Mouse (Mus musculus): ENCODE data around the gene 1110032A03Rik. TPM values are rescaled to one million over a fixed set of nuclear protein-coding genes. Genes with fewer than 3 reads are reported as not detected.

Gene 1110032A03Rik
- polyA plus RNA-seq (2012; rRNA removed), result 46.5 and 50.1 TPM in 2 replicates

DNA sequence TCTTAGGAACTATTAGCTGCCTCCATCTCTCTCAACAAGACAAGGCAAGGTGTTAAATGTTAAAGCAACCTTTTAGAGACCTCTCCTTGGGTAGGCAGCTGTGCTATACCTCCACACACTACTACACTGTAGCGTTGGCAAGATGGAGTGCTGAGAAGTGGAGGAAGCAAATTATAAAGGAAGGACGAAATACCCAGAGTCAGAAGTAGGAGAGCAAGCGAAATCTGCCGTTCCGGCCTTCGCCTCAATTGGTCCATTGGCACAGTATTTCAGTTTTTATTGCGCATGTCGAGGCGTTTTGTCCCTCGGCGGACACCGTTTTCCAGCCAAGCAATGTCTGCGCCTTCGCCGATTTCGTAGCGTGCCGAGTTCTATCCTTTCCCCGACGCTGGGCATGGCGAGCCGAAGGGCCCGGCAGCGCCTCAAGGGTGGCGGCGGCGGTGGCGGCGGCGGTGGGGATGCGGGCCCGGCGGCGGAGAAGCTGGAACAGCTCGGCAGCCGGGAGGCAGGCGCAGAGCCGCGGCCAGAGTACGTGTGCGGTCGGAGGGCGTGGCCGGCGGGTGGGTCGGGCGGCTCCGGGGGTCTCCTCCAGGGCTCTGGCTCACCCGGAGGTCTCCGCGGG lies at the start of gene 1110032A03Rik, which contains the start of gene Alg9:
Gene 1110032A03Rik (minus strand): TSS at position 530 of the 622 bp plus-strand sequence.
Gene Alg9 (plus strand): TSS at position 29 of the 622 bp plus-strand sequence.
- no peak for TF ChIP-seq CTCF (IDR thresholded peaks at IDR 0.05; ENCODE audit: borderline replicate concordance, extremely low read depth, insufficient read depth, insufficient read length)
- TF ChIP-seq POLR2A (IDR thresholded peaks at IDR 0.05; ENCODE audit: borderline replicate concordance, extremely low read depth, insufficient read depth, insufficient read length, poor library complexity, severe bottlenecking), result 0 out of 2 replicates have a peak, but pooled peaks have one; percentile 28
- peak; percentile 95 for DNase-seq (ENCODE audit: low read depth)

DNA sequence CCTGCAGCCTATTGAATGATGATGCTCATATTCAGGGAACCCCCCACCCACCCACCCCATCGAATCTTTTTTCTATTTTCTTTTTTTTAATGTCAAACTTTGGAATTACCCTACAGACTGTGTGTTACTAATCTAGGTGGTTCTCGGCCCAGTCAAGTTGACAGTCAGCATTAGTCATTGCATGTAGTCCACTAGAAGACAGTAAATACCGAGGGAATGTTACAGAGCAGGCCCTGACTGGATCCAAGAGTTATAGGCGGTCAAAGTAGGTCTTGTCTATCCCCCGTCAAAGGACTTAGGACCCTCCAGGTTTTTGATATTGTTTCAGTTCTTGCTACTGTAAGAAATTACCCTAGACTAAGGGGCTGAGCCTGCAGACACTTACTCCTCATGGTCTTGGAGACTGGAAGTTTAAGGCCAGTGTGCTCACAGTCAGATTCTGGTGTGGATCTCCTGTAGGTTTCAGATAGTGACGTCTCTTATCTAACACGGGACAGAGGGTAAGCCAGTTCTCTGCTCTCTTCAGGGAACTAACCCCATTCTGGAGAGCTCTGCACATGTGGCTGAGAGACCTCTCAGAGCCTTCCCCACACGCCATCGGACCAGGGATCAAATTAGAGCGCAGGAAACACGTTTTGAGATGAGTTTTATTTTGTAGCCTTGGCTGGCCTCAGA lies 48.6 kb upstream of the 1110032A03Rik start:
- no peak for DNase-seq (ENCODE audit: low read depth)
- no peak for TF ChIP-seq POLR2A (IDR thresholded peaks at IDR 0.05; ENCODE audit: borderline replicate concordance, extremely low read depth, insufficient read depth, insufficient read length, poor library complexity, severe bottlenecking)
- no peak for TF ChIP-seq CTCF (IDR thresholded peaks at IDR 0.05; ENCODE audit: borderline replicate concordance, extremely low read depth, insufficient read depth, insufficient read length)

DNA sequence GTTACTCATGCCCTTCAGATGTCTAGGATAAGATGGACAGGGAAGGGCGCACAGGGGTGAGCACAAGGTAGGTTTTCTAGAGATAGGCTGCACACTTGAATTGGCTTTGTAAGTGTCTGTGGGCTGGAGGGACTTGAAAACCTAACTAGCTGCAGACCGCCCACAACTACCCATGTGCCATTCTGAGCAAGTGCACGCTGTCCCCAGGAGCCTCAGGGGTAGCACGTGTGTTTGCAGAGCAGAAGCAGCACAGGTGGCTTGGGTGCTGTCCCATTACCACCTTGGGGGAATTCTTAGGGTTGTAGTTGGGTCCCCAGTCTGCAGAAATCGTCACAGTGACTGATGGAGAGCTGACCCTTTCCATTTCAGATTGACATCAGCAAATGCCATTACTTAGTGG lies 46.9 kb upstream of the 1110032A03Rik start:
- DNase-seq (ENCODE audit: low read depth), result no peak
- TF ChIP-seq CTCF (IDR thresholded peaks at IDR 0.05; ENCODE audit: borderline replicate concordance, extremely low read depth, insufficient read depth, insufficient read length) (no peak), POLR2A (IDR thresholded peaks at IDR 0.05; ENCODE audit: borderline replicate concordance, extremely low read depth, insufficient read depth, insufficient read length, poor library complexity, severe bottlenecking) (no peak)

DNA sequence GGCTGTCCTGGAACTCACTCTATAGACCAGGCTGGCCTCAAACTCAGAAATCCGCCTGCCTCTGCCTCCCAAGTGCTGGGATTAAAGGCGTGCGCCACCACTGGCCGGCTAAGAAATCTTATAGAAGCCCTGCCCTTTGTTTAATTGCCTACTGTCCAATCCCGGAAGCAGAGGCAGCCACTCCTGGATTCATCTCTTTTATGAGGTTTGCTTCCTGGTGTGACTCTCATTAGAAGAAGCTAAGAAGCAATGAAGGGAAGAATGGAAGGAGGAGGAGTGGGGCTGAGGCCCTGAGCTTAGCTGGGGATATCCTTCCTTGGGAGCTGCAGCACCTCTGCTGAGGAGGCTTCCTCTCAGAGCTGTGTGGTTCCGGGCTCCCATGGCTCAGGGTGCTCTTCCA lies 46.3 kb upstream of the 1110032A03Rik start:
- no peak for DNase-seq (ENCODE audit: low read depth)
- no peak for TF ChIP-seq POLR2A (IDR thresholded peaks at IDR 0.05; ENCODE audit: borderline replicate concordance, extremely low read depth, insufficient read depth, insufficient read length, poor library complexity, severe bottlenecking)
- TF ChIP-seq CTCF (IDR thresholded peaks at IDR 0.05; ENCODE audit: borderline replicate concordance, extremely low read depth, insufficient read depth, insufficient read length), result no peak

DNA sequence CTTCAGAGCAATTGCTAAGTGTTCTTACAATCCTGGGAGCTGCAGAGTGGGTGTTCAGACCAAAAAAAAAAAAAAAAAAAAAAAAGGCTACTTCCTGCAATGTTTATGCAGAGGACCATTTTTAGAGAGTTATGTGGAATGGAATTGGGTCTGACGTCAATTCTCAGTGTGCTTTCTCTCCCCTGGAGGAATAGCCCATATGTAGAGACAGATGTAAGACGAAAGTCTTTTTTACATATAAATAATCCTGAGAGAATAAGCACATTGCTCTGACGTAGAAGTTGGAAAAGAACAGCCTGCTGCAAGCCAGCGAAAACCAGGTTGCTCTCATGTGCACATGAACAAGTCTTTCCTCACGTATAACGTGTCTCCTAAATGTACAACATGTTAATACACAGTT lies 44.4 kb upstream of the 1110032A03Rik start:
- TF ChIP-seq POLR2A (IDR thresholded peaks at IDR 0.05; ENCODE audit: borderline replicate concordance, extremely low read depth, insufficient read depth, insufficient read length, poor library complexity, severe bottlenecking) (no peak), CTCF (IDR thresholded peaks at IDR 0.05; ENCODE audit: borderline replicate concordance, extremely low read depth, insufficient read depth, insufficient read length) (no peak)
- peak; percentile 2 for DNase-seq (ENCODE audit: low read depth)

DNA sequence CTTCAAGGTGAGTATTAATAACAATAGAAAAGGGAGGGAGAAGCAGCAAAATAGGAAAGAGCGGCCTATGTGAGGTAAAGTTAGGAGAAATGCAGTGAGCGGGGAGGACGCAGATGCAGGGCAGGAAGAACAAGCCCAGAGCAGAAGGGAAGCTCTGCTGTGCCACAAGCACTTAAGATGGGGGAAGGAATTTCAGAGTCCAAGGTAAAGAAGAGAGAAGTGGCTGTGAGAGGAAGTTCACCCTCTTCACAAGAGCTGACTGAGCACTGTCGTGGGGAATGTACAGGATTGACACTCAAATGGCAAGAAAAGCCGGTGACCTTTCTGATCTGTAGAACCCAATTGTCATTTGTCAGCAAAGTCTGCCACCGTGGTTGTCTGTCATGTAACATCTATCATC lies 42.7 kb upstream of the 1110032A03Rik start:
- DNase-seq (ENCODE audit: low read depth), result no peak
- TF ChIP-seq POLR2A (IDR thresholded peaks at IDR 0.05; ENCODE audit: borderline replicate concordance, extremely low read depth, insufficient read depth, insufficient read length, poor library complexity, severe bottlenecking), result no peak
- TF ChIP-seq CTCF (IDR thresholded peaks at IDR 0.05; ENCODE audit: borderline replicate concordance, extremely low read depth, insufficient read depth, insufficient read length), result no peak

DNA sequence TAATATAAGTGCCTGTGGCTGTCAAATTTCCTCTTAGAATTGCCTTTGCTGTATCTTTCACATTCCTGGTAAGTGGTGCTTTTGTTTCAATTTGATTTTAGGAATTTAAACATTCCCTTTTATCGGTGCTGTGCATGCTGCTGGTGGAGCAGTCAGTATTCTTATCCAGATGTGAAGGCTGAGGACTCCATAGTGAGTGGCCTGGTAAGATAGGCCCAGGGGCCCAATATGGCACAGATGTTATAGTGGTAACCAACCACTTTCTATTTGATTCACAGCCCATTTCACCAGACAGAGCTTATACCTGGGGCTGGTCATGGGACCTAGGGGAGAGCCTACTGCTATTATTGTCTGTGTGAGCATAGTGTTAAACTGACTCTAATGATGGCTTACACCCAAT lies 41.2 kb upstream of the 1110032A03Rik start:
- DNase-seq (ENCODE audit: low read depth), result no peak

DNA sequence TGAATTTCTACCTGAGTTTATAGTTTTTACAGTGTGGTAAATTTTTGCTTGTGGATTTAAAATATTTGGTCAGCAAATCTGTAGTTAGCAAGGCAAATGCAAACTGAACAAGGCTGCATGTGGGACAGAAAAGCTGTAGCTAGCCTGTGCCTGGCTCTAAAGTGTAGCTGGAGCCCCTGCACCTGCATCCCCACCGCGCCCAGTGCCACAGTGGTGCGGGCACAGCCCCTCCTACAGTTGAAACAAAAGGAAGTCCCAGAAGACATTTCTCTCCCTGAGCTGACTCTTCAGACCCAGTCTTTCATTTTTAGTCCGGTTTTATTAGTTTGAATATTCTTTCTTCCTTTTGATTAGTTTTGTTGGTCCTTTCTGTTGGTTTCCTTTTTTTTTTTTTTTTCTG lies 40.3 kb upstream of the 1110032A03Rik start:
- TF ChIP-seq CTCF (IDR thresholded peaks at IDR 0.05; ENCODE audit: borderline replicate concordance, extremely low read depth, insufficient read depth, insufficient read length), result no peak
- TF ChIP-seq POLR2A (IDR thresholded peaks at IDR 0.05; ENCODE audit: borderline replicate concordance, extremely low read depth, insufficient read depth, insufficient read length, poor library complexity, severe bottlenecking), result no peak
- no peak for DNase-seq (ENCODE audit: low read depth)

More for the DNA sequence above, 41.2 kb upstream of the 1110032A03Rik start:
- TF ChIP-seq POLR2A (IDR thresholded peaks at IDR 0.05; ENCODE audit: borderline replicate concordance, extremely low read depth, insufficient read depth, insufficient read length, poor library complexity, severe bottlenecking) (no peak), CTCF (IDR thresholded peaks at IDR 0.05; ENCODE audit: borderline replicate concordance, extremely low read depth, insufficient read depth, insufficient read length) (no peak)

DNA sequence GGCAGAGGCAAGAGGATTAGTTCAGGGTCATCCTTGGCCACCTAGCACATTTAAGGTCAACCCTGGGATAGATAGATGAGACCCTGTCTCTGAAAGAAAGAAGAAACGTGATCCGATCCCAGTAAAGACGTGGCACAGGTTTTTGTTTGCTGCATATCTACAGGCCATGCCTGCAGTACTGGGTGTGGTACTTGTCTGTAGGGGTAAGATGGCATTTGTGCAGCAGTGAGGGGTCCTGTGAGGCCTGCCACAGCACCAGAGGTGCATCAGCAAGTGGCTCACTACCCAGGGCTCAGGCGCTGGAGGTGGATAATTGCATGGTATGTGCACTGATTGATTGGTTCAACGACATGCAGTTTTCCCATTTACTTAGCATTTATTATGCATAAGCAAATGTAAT lies 38.5 kb upstream of the 1110032A03Rik start:
- TF ChIP-seq POLR2A (IDR thresholded peaks at IDR 0.05; ENCODE audit: borderline replicate concordance, extremely low read depth, insufficient read depth, insufficient read length, poor library complexity, severe bottlenecking), result no peak
- TF ChIP-seq CTCF (IDR thresholded peaks at IDR 0.05; ENCODE audit: borderline replicate concordance, extremely low read depth, insufficient read depth, insufficient read length), result no peak
- no peak for DNase-seq (ENCODE audit: low read depth)

DNA sequence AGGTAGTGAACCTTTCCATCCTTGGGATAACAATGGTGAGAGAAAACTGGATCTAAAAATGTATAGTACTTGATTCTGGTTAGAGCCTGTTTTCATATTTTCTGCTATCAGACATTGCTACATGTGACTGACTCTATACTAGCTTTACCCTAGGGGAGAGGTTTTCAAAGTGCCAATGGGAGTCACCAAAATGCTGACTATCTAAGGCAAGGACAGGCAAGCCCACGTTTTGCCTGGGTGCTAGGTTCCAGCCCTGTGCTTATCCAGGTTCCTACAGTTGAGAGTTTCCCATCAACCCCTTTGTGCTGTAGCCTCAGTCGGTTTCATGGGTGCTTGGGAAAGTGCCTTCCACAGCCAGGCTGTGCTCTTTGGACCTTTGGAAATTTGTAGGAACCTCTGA lies 36.4 kb upstream of the 1110032A03Rik start:
- TF ChIP-seq CTCF (IDR thresholded peaks at IDR 0.05; ENCODE audit: borderline replicate concordance, extremely low read depth, insufficient read depth, insufficient read length), result no peak
- no peak for TF ChIP-seq POLR2A (IDR thresholded peaks at IDR 0.05; ENCODE audit: borderline replicate concordance, extremely low read depth, insufficient read depth, insufficient read length, poor library complexity, severe bottlenecking)
- no peak for DNase-seq (ENCODE audit: low read depth)

DNA sequence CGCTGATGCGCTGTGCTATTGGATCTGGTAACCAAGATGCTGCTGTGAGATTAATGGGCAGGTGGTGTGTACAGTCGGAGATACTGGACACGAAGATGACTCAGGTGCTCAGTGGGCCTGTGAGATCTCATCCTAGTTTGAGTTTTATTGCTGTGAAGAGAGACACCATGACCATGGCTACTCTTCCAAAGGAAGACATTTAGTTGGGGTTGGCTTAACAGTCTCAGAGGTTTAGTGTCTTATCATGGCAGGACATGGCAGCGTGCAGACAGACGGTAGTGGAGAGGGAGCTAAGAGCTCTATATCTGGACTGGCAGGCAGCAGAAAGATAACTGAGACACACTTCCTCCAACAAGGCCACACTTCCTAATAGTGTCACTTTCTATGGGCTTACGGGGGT lies 35.9 kb upstream of the 1110032A03Rik start:
- DNase-seq (ENCODE audit: low read depth), result no peak
- no peak for TF ChIP-seq POLR2A (IDR thresholded peaks at IDR 0.05; ENCODE audit: borderline replicate concordance, extremely low read depth, insufficient read depth, insufficient read length, poor library complexity, severe bottlenecking)
- TF ChIP-seq CTCF (IDR thresholded peaks at IDR 0.05; ENCODE audit: borderline replicate concordance, extremely low read depth, insufficient read depth, insufficient read length), result no peak

DNA sequence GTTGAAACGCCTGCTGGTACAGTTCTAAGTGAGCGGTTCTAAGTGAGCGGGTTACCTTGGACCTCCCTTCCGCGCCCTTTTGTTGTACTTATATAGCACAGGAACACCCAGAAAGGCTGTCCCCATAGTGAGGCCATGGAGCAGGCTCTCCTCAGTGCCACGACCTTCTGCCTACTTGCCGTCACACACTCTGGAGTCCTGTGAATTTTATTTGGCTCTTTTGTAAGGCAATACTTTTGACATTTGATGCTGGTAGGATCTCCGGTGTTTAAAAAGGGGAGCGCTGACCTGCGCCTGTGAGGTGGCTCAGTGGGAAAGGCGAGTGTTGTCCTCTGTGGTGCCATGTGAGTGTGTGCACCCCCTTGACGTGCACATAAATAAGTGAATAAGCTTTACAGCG lies 33.8 kb upstream of the 1110032A03Rik start:
- DNase-seq (ENCODE audit: low read depth), result no peak

More for the DNA sequence above, 33.8 kb upstream of the 1110032A03Rik start:
- no peak for TF ChIP-seq CTCF (IDR thresholded peaks at IDR 0.05; ENCODE audit: borderline replicate concordance, extremely low read depth, insufficient read depth, insufficient read length)
